Mouse (Mus musculus) kidney, adult 9 months (tissue): ENCODE measurements around the gene Ccdc136.

ENCODE experiments used
- DNase-seq: peaks from one replicate; pipeline ENCODE4 v3.0.0; 2022

The Ccdc136 gene

GRCm38 (mm10) chr6:29444773-29445172 is 48.7 kb downstream of the Ccdc136 start:
- DNase-seq, result peak; percentile 48

DNA sequence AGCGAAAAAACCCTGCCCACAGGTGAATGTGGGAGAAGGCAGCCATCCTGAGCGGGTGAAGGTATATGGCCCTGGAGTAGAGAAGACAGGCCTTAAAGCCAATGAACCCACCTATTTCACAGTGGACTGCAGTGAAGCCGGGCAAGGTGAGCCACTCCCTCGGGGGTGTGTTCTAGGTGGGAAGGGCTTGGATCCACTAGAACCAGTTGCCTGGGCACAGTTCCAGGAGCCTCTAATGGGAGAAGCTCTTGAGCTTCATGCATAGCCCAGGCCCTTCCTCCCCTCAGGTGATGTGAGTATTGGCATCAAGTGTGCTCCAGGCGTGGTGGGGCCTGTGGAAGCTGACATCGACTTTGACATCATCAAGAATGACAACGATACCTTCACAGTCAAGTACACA is 49.2 kb downstream of the Ccdc136 start:
- no peak for DNase-seq

- no peak for DNase-seq
Observed at GRCm38 (mm10) chr6:29449858-29450257, 53.7 kb downstream of the Ccdc136 start.

- no peak for DNase-seq
Observed at GRCm38 (mm10) chr6:29450667-29451066, 54.6 kb downstream of the Ccdc136 start.

DNA sequence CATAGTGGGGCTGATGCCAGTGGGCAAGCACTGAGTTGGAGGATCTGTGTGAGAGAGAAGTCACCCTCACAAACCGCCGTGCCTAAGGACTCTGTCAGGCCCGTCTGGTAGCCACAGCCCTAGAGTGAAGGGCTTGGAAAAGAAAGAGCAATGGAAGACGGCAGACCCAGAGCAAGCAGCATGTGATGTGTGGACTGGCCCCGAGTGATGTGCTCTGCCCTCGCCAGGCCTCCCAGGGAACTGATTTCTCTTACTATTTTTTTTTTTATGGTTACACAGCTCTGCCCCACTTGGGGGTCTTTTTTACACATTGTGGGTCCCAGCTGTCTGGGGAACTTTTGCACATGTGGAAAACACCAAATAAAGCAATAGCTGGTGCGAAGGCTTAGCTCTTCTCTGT is 65.4 kb downstream of the Ccdc136 start:
- DNase-seq, result no peak

DNA sequence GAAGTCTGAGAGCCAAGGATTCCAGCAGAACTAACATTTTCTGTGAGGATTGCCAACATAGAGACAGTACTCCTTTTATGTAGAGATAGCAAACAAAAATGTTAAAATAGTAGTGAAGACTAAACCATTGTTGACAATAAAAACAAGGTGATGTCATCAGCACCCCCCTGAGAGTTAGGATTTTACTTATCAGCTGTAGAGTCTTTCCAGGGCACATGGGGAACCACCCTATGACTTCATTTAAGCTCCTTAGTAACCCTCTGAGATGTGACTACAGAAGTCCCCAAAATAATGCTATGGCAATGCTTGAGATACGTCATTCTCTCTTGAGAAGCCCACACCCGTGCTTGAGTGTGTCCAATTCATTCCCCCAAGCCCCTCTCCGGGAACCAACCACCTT is 67.3 kb downstream of the Ccdc136 start:
- DNase-seq, result no peak

GRCm38 (mm10) chr6:29467583-29468354 is 71.7 kb downstream of the Ccdc136 start, which contains the start of gene Atp6v1f:
Gene Atp6v1f, plus strand, starts transcription at chr6:29467718.
- peak; percentile 95 for DNase-seq

DNA sequence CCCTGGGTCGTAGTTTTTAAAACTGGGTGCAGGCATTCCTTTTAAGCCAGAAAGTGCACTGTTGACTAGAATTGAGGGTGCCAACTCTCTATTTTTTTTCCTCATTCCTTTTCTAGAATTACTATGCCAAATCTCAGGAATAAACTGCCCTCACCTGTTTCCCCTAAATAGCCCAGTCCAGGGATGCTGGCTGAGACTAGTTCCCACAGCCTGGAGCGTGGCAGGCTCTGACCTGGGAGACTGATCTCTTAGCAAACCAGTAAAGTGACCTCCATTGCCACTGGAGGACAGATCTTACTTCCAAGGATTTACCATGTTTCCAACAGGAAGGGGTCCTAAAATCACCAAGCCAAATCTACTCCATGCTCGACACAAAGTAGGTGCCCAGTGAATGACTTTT is 72.7 kb downstream of the Ccdc136 start:
- peak; percentile 58 for DNase-seq

GRCm38 (mm10) chr6:29471137-29471536 is 75.0 kb downstream of the Ccdc136 start, which contains the start of gene Atp6v1fnb:
Gene Atp6v1fnb, plus strand, starts transcription at chr6:29471437.
- DNase-seq, result no peak

GRCm38 (mm10) chr6:29473941-29474691 is 78.0 kb downstream of the Ccdc136 start:
- DNase-seq, result peak; percentile 90

DNA sequence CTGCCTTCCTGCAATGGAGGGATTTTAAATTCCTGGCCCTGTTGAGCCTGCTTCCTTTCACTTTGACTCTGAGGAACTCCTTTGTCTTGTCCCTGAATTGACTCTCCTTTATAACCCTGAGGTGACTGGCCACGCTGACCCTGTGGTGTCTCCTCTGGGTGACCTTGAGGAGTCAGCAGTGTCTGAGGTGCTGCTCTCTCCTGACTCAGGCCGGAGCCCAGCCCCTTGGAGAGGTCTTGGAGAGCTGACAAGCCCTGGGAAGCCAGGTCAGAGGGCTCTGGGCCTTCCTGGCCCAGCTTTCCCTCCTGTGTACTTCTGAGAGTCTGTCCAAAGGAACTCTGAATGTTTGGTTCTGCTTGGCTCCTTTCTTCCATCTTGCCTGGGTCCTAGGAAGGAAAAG is 78.6 kb downstream of the Ccdc136 start:
- DNase-seq, result peak; percentile 83
